Mouse (Mus musculus) lung, postnatal 0 days (tissue): ENCODE measurements at regions not wholly inside any gene's neighbourhood (a gene's known extent, or its start where the extent isn't known, plus 50 kb on each side); places are given as distances from the start of the nearest gene placed in this dataset.

Experiments used
- ATAC-seq: fragments of 200-750 bp; cut with Nextera tagmentation; 2 replicates; pipeline ENCODE4 v1.8.0; 2017; ENCODE audit warnings: moderate library complexity
- DNase-seq: peaks from one replicate; pipeline ENCODE4 v3.0.0-alpha.2; 2016; ENCODE audit warnings: low spot score
- H3K27ac ChIP-seq: fragments of 300-500 bp; sonication (generic); 2 replicates; pipeline ENCODE4 v1.5.1; 2014; ENCODE audit warnings: antibody characterized with exemption, mild to moderate bottlenecking, low read length, mixed read lengths
- H3K27me3 ChIP-seq: fragments of 300-500 bp; sonication (generic); replicated peaks from 2 replicates; pipeline ENCODE4 v1.6.1; 2014; ENCODE audit warnings: low read length, mixed read lengths; ENCODE audit not compliant: insufficient read depth
- H3K36me3 ChIP-seq: fragments of 300-500 bp; sonication (generic); 2 replicates; pipeline ENCODE4 v1.6.1; 2014; ENCODE audit warnings: low read length, mixed read lengths; ENCODE audit not compliant: insufficient read depth
- H3K4me1 ChIP-seq: fragments of 300-500 bp; sonication (generic); 2 replicates; pipeline ENCODE4 v1.6.1; 2014; ENCODE audit warnings: antibody characterized with exemption, low read depth, low read length, mixed read lengths; ENCODE audit not compliant: insufficient read depth
- H3K4me2 ChIP-seq: fragments of 300-500 bp; sonication (generic); replicated peaks from 2 replicates; pipeline ENCODE4 v1.6.1; 2014; ENCODE audit warnings: low read depth, mild to moderate bottlenecking, low read length, moderate library complexity, mixed read lengths
- H3K4me3 ChIP-seq: fragments of 300-500 bp; sonication (generic); 2 replicates; pipeline ENCODE4 v1.5.1; 2014; ENCODE audit warnings: low read depth, low read length
- H3K9ac ChIP-seq: fragments of 300-500 bp; sonication (generic); replicated peaks from 2 replicates; pipeline ENCODE4 v1.6.1; 2014; ENCODE audit warnings: low read depth, mild to moderate bottlenecking
- H3K9me3 ChIP-seq: fragments of 300-500 bp; sonication (generic); 2 replicates; pipeline ENCODE4 v1.6.1; 2016; ENCODE audit warnings: low read length, mixed read lengths
- CTCF ChIP-seq: IDR thresholded peaks from 2 replicates; pipeline ENCODE4 v1.5.1; 2016; ENCODE audit warnings: antibody characterized with exemption, mild to moderate bottlenecking
- EP300 ChIP-seq: IDR thresholded peaks from 2 replicates; pipeline ENCODE4 v1.6.1; 2016; ENCODE audit warnings: antibody characterized with exemption, mild to moderate bottlenecking, control low read depth
- WGBS: fragments of 180-500 bp; shearing (Covaris S2); extraction: QIAGEN DNeasy Blood & Tissue Kit; methylation state at CpG from one replicate; pipeline ENCODE4 v1.1.7; 2014; 5-methylcytosine and 5-hydroxymethylcytosine counted together

DNA sequence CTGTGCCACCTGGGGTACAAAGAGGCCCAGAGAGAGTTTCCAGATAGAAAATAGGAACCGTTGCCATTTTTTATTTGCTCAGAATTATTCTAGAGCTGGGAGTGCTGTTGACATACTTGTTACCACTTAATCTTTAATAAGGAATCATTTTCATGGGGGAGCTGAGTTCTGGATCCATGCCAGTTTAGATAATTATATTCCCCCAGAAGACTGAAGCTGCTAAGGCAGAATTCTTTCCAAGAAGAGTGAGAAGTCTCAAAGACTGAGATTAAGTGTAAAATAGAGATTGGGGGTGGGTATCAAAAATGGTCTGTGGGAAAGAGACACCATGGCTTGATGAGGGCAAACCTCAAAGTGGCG is 119.5 kb upstream of the Astn2 start:
- whole genome bisulfite sequencing = 58% methylated on average over 2 of the region's 2 CpGs
- no peak overlapping the region for H3K9ac ChIP-seq
- TF ChIP-seq CTCF = no peak
- TF ChIP-seq EP300 = no peak
- H3K9me3 ChIP-seq = no peaks in the 10 kb centered on the region
- DNase-seq = no peak
- H3K4me1 ChIP-seq = no peaks in the 10 kb centered on the region
- no peaks in the 10 kb centered on the region for H3K27me3 ChIP-seq
- H3K4me3 ChIP-seq = no peak overlapping the region
- no peak for ATAC-seq
- H3K27ac ChIP-seq = no peak overlapping the region
- no peak overlapping the region for H3K4me2 ChIP-seq
- H3K36me3 ChIP-seq = no peaks in the 10 kb centered on the region

DNA sequence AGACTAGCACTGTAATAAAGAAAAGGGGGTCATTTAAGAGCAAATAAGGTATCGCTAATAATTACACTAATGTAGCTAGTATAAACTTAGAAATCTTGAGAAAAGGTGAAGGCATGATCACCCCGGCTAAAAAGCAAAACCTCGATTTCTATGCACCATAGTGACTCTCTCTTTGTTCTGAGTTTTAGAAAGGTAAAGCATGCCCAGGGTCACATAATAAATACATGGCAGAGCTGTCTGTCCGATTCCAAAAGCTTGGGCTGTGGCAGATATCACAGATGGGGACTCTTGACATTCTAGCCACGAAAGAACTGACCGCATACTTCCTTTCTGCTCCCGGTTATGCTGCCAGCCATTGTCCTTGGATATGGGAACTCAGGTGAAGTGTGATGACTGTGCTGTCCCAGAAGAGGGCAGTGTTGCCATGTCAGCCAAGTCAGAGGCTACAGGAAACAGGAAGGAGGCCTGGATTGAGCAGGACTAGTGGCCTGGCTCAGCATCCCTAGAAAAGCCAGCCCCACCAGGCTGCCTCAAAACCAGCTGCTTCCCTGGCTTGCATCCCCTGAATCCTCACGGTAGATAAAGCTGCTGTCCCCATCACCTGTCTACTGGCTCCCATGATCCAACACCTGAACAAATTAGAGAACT is 119.0 kb upstream of the Astn2 start:
- Histone ChIP-seq H3K27ac (no peak overlapping the region), H3K9ac (no peak overlapping the region), H3K4me3 (no peak overlapping the region), H3K9me3 (no peaks in the 10 kb centered on the region), H3K27me3 (no peaks in the 10 kb centered on the region), H3K36me3 (no peaks in the 10 kb centered on the region), H3K4me1 (no peaks in the 10 kb centered on the region), H3K4me2 (no peak overlapping the region)
- ATAC-seq = no peak
- TF ChIP-seq CTCF (peak; percentile 70), EP300 (no peak)
- 38% methylated on average over 8 of the region's 8 CpGs for WGBS
- peak; percentile 25 for DNase-seq

DNA sequence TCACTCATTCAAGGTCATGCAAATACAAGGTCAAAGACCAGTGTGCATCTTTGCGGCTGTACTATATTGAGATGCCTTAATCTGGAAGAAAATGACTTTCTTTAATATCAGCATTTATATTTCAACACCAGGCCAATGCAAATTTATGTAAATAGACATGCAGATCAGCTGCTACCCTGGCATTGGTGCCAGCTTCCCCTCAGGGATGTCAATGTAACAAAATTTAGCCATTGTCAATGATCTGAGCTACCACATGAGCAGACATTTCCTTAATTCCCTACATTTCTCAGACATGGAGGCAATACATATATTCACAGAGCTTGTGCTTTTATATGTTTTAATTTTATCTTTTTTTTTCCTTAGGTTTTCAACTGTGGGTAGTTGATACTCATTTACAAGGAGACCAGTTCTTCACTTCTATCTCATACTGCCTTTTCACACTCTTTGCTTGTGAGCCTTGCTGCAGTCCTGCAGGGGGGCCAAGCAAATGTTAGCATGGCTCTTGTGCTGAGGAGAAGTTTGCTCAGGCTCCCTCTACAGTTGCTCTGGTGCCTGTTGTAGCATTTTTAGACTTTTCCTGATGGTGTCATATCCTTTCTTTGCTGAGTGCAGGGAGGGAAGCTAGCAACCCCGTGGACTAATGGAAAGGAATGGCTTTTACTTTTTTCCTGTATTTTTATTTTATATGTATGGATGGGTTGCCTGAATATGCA is 117.8 kb upstream of the Astn2 start:
- no peaks in the 10 kb centered on the region for H3K27me3 ChIP-seq
- H3K9ac ChIP-seq = no peak overlapping the region
- no peak overlapping the region for H3K27ac ChIP-seq
- WGBS = 72% methylated on average over 2 of the region's 2 CpGs
- H3K36me3 ChIP-seq = no peaks in the 10 kb centered on the region
- no peaks in the 10 kb centered on the region for H3K9me3 ChIP-seq
- no peak for TF ChIP-seq EP300
- TF ChIP-seq CTCF = no peak
- ATAC-seq = no peak
- no peak overlapping the region for H3K4me2 ChIP-seq
- H3K4me1 ChIP-seq = no peaks in the 10 kb centered on the region
- DNase-seq = no peak
- no peak overlapping the region for H3K4me3 ChIP-seq

DNA sequence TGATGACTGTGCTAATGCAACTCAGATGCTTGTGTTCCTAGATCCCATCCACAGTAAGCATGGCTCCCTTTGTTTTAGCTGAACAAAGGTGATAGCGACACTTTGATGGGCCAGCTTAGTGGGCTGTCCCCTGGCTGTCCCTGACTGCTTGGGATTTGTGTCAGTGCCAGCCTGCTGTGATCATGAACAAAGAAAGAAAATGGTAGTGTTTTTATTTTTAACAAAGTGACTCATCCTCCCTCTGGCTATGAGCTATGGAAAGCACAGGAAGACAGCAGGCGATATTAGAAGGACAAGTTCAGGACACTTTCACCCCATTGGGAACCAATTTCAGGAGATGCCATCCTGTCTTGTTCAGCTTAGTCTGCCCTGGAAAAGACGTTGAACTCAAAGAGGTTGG is 116.4 kb upstream of the Astn2 start:
- Histone ChIP-seq H3K4me1 (no peaks in the 10 kb centered on the region), H3K36me3 (no peaks in the 10 kb centered on the region), H3K9ac (no peak overlapping the region), H3K9me3 (no peaks in the 10 kb centered on the region), H3K27ac (no peak overlapping the region), H3K4me3 (no peak overlapping the region), H3K4me2 (no peak overlapping the region), H3K27me3 (no peaks in the 10 kb centered on the region)
- TF ChIP-seq EP300 (no peak), CTCF (no peak)
- WGBS = 67% methylated on average over 3 of the region's 3 CpGs
- DNase-seq (no peak), ATAC-seq (no peak)

DNA sequence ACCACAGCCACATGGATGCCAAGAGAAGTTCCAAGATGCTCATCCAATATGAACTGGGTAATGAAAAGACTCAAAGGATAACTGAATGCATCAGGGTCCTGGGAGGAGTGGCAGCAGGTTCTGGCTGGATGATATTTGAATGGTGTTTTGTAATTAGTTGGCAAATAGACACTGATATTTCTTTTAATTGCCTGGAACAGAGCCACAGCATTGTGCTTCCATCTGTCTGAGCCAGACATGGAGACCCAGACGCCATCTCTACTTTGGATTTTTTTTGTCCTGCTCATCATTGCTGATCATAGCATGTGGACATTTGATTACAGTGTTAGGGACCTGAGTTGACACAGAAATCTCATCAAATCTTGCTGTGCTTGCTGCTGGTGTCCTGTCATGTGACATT is 111.4 kb upstream of the Astn2 start:
- H3K4me3 ChIP-seq = no peak overlapping the region
- H3K27ac ChIP-seq = no peak overlapping the region
- no peaks in the 10 kb centered on the region for H3K27me3 ChIP-seq
- H3K36me3 ChIP-seq = no peaks in the 10 kb centered on the region
- no peak for DNase-seq
- H3K4me1 ChIP-seq = no peaks in the 10 kb centered on the region
- TF ChIP-seq CTCF (no peak), EP300 (no peak)
- ATAC-seq = no peak
- no peak overlapping the region for H3K9ac ChIP-seq
- H3K9me3 ChIP-seq = no peaks in the 10 kb centered on the region
- 74% methylated on average over 1 of the region's 1 CpGs for WGBS
- no peak overlapping the region for H3K4me2 ChIP-seq

DNA sequence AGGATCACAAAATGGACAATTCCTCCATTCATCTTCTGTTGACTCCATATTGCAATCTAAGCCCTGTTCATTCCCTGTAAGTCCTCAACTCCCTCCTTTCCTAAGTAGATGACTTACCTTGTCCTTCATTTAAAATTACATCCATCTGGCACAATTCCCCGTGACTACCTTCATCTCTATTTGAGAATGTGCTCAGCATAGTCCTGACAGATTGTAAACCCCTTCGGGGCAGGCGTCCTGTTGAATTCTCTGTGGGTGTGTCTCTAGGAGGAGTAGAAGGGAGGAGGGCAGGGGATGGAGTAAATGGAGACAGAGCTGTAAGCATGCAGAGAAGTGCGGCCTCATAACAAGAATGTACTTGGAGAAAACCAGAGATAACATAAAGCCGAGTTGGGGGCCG is 79.1 kb upstream of the Astn2 start:
- Histone ChIP-seq H3K9me3 (no peaks in the 10 kb centered on the region), H3K36me3 (no peaks in the 10 kb centered on the region), H3K27ac (no peak overlapping the region), H3K4me2 (no peak overlapping the region), H3K4me3 (no peak overlapping the region), H3K9ac (no peak overlapping the region), H3K27me3 (no peaks in the 10 kb centered on the region), H3K4me1 (no peaks in the 10 kb centered on the region)
- 66% methylated on average over 6 of the region's 6 CpGs for WGBS
- ATAC-seq (no peak), DNase-seq (no peak)
- TF ChIP-seq CTCF (no peak), EP300 (no peak)
